Mouse (Mus musculus): ENCODE measurements around the gene Fgf9. TPM values are rescaled to one million over a fixed set of nuclear protein-coding genes. Genes with fewer than 3 reads are reported as not detected.

Gene Fgf9
- total RNA-seq (2014; fragmentation: Nextera tagmentation) = not detected in 2 replicates
- not detected in 2 replicates for total RNA-seq (2017)

GRCm38 (mm10) chr14:58070481-58071119 lies at the start of gene Fgf9:
Gene Fgf9 (plus strand): TSS chr14:58070547.
- peak; percentile 29; the same call in 1 of the 2 replicates for ATAC-seq (replicated peaks; ENCODE audit: poor library complexity, severe bottlenecking)

- ATAC-seq (replicated peaks; ENCODE audit: poor library complexity, severe bottlenecking) = no peak
Measured at GRCm38 (mm10) chr14:58034567-58034966, 35.8 kb upstream of the Fgf9 start.

- no peak for ATAC-seq (replicated peaks; ENCODE audit: poor library complexity, severe bottlenecking)
Measured at GRCm38 (mm10) chr14:58036174-58036573, 34.2 kb upstream of the Fgf9 start.

DNA sequence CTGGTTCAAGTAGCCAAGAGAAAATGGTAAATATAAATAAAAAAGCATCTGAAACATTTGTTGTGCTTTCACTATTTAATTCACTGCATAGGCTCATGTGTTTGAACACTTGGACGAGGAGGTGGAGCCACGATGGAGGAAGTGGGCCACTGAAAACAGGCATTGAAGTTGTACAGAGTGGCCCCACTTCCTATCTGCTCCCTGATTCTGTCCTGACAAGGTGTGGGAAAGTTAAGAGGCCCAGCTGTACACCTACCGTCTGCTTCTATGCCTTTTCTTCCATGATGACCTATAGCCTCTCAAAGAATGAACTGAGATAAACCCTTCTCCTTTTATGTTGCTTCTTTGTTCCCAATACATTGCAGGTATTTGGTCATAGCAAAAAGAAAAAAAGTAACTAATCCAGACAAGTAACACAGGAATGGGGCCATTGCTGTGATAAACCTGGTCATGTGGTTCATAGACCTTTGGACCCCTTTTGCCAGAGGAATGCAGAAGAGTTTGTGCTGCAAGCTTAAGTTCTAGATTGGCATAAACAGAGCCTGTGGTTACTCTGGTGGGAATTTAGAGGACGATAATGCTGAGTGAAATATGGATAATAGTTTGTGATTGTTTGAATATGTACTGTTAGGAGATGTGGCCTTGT lies 23.6 kb upstream of the Fgf9 start:
- no peak for ATAC-seq (replicated peaks; ENCODE audit: poor library complexity, severe bottlenecking)

- ATAC-seq (replicated peaks; ENCODE audit: poor library complexity, severe bottlenecking) = no peak
Measured at GRCm38 (mm10) chr14:58050691-58051090, 19.7 kb upstream of the Fgf9 start.

DNA sequence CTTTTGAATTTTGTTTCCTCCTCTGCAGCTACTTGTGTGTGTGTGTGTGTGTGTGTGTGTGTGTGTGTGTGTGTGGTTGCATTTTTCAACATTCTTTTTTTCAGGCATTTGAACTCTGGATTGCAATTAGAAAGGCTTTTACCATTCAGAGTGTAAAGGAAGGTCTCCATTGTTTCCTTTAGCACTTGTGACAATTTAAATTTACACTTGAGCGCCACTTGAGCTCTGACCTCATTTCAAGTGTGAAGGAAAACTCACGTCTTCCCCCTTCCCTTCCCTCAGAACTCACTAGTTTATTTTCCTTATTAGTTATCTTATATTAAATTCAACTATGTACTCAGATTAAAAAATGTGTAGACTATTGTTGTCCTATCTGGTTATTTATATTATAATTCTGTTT lies 2.8 kb upstream of the Fgf9 start:
- ATAC-seq (replicated peaks; ENCODE audit: poor library complexity, severe bottlenecking) = no peak

- no peak for ATAC-seq (replicated peaks; ENCODE audit: poor library complexity, severe bottlenecking)
Measured at GRCm38 (mm10) chr14:58068641-58069040, 1.7 kb upstream of the Fgf9 start.

DNA sequence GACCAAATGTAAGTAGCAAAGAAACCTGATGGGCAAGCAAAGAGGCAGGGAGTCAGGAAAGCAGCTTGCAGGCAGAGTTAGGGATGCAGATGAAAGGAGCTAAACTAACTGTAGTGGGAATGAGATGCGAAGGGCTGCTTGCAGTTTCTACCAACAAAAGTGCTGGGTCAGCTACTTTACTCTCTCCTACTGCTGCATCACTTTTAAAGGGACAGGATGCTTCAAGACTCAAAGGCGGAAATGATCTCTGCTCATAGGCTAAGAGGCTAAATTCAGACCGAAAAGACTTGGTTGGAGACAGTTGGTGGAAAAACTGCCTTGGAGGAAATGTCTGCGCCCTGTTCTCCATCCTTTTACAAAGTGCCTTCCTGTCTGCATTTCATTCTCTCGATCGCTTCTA lies 420 bp upstream of the Fgf9 start:
- ATAC-seq (replicated peaks; ENCODE audit: poor library complexity, severe bottlenecking) = no peak

GRCm38 (mm10) chr14:58071120-58071641 lies 834 bp downstream of the Fgf9 start:
- ATAC-seq (replicated peaks; ENCODE audit: poor library complexity, severe bottlenecking) = no peak

DNA sequence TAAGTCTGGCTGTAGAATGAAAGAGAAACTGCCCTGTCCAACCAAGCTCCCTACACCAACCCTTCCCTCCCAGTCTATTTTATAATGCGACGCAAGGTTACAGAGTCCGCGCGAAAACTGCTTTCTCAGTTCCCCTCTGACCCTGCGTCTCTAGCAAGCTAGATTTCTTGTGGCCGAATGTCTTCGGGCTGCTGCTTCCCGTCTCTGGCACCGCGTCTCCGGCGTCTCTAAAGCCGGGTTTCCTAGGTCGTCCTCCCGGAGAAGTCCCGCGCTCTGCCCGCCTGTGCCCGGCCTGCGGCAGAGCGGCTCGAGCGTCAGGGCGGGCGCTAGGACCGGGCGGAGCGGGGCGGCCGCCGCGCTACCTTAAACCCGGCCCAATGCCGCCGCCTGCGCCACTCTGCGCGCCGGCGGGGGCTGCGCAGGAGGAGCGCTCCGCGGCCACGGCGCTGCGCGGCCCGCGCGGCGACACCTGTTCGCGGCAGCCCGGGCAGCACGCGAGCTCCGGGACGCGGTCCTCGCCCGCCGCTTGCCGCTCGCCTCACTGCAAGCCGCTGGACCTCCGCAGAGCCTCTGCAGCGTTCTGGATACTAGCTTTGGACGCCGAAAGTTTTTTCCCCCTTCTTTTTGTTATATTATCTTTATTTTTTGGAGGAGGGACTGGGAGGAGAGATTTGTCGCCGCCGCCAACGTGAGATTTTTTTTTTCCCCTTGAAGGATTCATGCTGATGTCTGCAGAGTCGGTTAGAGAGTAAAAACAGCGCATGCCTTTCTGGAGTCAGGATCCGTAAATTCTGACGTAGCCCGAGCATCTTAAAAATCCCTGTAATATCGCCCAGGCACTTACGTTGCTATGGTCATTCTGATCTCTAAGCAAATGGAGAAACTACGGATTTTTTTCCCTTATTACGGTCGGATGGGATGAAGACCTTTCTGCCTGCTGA lies 1.8 kb downstream of the Fgf9 start:
- ATAC-seq (replicated peaks; ENCODE audit: poor library complexity, severe bottlenecking) = peak; percentile 55

- ATAC-seq (replicated peaks; ENCODE audit: poor library complexity, severe bottlenecking) = no peak
Measured at GRCm38 (mm10) chr14:58072771-58073501, 2.6 kb downstream of the Fgf9 start.

GRCm38 (mm10) chr14:58073936-58074335 lies 3.6 kb downstream of the Fgf9 start:
- no peak for ATAC-seq (replicated peaks; ENCODE audit: poor library complexity, severe bottlenecking)

GRCm38 (mm10) chr14:58074621-58075432 lies 4.5 kb downstream of the Fgf9 start:
- ATAC-seq (replicated peaks; ENCODE audit: poor library complexity, severe bottlenecking) = no peak

GRCm38 (mm10) chr14:58075433-58076029 lies 5.2 kb downstream of the Fgf9 start:
- ATAC-seq (replicated peaks; ENCODE audit: poor library complexity, severe bottlenecking) = no peak

DNA sequence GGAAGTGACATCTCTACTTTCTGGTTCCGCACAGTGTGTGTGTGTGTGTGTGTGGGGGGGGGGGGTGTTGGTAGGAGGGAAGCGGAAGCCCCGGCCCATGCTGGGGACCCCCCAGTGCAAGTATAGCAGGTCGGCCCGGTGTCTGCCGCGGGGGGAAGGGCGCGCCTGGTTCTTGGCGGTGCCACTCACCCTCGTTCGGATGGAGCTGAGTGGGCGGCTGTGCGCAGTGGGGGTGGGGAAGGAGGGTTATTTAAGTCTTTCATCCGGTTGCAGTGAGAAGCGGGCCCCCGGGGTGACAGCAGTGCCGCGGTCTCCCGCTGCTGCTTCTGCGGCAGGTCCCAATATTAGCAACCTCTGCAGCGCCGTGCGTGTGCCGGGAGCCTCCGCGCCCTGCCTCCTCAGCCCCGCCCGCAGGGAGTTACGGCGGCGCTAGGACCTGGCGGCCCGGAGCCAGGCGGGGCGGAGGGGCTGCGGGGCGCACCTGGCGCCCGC lies 5.7 kb downstream of the Fgf9 start:
- ATAC-seq (replicated peaks; ENCODE audit: poor library complexity, severe bottlenecking) = peak; percentile 16; the same call in 1 of the 2 replicates

DNA sequence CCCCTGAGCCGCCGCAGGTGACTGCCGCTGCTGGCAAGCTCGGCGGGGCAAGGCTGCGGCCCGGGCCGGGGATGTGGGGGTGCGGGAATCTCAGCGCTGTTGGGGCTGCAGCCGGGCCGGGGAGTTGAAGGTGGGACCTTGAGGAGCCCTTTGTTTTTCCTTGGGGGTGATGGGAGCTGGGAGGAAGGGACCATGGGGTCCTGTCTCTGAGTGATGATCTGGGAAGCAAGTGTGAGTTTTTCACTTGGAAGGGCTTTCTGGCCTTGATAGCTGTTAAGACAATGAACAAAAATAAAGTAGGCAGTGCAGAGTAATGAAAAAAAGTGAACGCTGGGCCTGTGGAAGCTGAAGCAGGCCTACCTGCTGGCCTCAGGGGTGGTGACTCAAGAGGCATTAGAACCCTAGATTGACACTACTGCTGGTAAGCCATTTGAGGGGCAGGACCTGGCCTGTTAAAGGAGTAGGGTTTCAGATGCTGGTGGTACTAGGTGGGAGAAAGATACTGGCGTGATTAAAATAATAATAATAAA lies 6.4 kb downstream of the Fgf9 start:
- no peak for ATAC-seq (replicated peaks; ENCODE audit: poor library complexity, severe bottlenecking)

DNA sequence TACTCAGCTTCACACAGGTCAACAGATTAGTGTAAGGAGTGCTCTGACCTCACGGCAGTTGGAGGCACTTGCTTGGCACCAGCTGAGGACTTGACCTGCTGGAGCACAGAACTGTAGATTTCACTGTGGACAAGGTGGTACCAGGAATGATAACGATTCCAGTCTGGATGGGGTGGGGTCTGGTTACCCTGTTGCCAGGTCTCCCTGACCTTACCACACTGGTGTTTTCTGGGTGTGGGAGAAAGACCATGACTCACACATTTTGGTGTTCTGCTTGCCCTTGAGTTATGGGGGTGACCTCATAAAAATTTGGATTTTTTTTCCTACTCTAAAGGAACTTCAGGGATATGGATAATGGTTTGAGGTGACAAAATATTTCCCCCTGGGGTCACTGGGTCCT lies 9.1 kb downstream of the Fgf9 start:
- no peak for ATAC-seq (replicated peaks; ENCODE audit: poor library complexity, severe bottlenecking)

DNA sequence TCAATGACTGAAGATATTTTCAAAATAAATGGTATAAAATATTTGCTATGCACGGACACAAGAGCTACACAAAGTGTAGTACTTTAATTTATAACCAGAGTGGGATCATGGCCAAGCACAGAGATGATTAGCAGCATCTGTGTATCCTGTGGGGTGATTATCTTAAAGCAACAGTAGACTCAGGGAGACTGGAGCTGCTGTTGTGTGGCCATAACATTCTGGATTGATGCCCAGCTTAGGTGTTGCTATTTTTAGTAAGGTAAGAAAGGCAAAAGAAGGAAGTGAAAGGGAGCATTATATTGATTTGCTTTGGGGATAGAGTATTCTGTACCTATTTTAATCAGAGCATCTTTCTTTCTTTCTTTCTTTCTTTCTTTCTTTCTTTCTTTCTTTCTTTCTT lies 11.6 kb downstream of the Fgf9 start:
- ATAC-seq (replicated peaks; ENCODE audit: poor library complexity, severe bottlenecking) = no peak

Data from granulocyte monocyte progenitor cell, adult 5-6 weeks (primary cell).